Mouse (Mus musculus): ENCODE results near the gene Rxra.

DNA sequence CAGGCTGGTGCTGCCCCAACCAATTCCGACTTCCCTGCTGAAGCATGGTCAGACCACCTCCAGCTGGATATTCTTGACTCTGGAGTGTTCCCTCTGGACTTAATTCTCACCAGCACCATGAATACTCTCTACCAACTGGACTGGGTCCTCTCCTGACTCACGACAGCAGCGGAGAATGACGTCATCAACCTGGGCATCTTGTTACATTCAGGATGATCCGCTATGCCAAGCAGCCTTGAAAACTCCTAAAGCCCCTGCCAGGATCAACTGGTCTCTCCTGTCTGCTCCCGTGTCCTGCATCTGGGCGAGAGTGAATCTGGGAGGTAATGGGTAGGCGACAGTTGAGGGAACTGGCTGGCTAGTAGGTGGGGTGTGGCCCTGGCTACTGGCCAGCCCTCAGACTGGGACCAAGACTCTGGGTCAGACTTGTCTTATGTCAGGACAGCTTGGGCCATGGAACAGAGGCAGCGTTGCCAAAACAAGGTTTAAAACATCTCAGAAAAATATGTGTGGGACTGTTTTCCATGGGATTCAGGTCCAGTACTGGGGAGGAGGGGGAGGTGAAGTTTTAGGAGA is 103.1 kb downstream of the Rxra start:
- no peak for TF ChIP-seq CTCF (IDR thresholded peaks at IDR 0.05; ENCODE audit: control insufficient read depth, insufficient read depth, low read length)
- no peak for TF ChIP-seq POLR2A (IDR thresholded peaks at IDR 0.05; ENCODE audit: borderline replicate concordance, control insufficient read depth, low read depth, low read length)

Data from bone marrow, adult 2 months (tissue).